Mouse (Mus musculus) embryonic fibroblast, embryonic 13.5 days (primary cell): ENCODE results near the gene Gm11639. TPM values are rescaled to one million over a fixed set of nuclear protein-coding genes. Genes with fewer than 3 reads are reported as not detected.

ENCODE experiments used
- H3K27ac ChIP-seq: 2 replicates; pipeline ENCODE4 v1.5.1; 2012; ENCODE audit warnings: low read length, control low read depth, inconsistent platforms; ENCODE audit not compliant: insufficient read depth
- H3K4me1 ChIP-seq: 2 replicates; pipeline ENCODE4 v1.6.1; 2011; ENCODE audit warnings: low read length; ENCODE audit not compliant: control insufficient read depth, insufficient read depth
- H3K4me3 ChIP-seq: 2 replicates; pipeline ENCODE4 v1.5.1; 2011; ENCODE audit warnings: mild to moderate bottlenecking, control low read depth, low read length; ENCODE audit not compliant: insufficient read depth
- CTCF ChIP-seq: IDR thresholded peaks from 2 replicates; pipeline ENCODE4 v1.5.1; 2011; ENCODE audit warnings: mild to moderate bottlenecking, control low read depth, low read length, moderate library complexity, borderline replicate concordance; ENCODE audit not compliant: insufficient read depth
- POLR2A ChIP-seq: IDR thresholded peaks from 2 replicates; pipeline ENCODE4 v1.6.1; 2011; ENCODE audit warnings: low read depth, mild to moderate bottlenecking, control low read depth, low read length, moderate library complexity
- polyA plus RNA-seq: library from polyadenylated mRNA; stranded (reverse); fragments of >200 nt; gene quantifications from 2 replicates; pipeline ENCODE4 v1.2.4, GENCODE M21; 2011; ENCODE audit warnings: low read depth; ENCODE audit not compliant: missing spikeins, insufficient read length

The Gm11639 gene
- polyA plus RNA-seq, 1 experiment, result 0.04 TPM

DNA sequence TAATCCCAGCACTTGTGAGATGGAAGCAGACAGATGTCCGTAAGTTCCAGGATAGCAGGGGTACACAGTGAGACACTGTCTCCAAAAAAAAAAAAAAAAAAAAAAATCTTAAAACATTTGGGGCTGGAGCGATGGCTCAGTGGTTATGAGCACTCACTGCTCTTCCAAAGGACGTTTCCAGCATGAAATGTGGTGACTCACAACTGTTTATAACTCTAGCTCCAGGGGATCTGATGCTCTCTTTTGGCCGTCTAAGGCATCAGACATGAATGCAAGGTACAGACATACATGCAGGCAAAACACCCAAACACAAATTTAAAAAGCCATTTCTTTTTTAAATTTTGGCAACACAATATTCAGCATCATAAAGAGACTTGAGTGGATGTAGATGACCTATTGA, 12.1 kb upstream of the Gm11639 start:
- TF ChIP-seq CTCF (no peak), POLR2A (no peak)
- peaks cover 2% of the 10 kb centered on the region; the same call in 1 of the 2 replicates for H3K4me1 ChIP-seq
- peak overlapping the region; percentile 77; the same call in 1 of the 2 replicates for H3K27ac ChIP-seq
- H3K4me3 ChIP-seq, result no peak overlapping the region

DNA sequence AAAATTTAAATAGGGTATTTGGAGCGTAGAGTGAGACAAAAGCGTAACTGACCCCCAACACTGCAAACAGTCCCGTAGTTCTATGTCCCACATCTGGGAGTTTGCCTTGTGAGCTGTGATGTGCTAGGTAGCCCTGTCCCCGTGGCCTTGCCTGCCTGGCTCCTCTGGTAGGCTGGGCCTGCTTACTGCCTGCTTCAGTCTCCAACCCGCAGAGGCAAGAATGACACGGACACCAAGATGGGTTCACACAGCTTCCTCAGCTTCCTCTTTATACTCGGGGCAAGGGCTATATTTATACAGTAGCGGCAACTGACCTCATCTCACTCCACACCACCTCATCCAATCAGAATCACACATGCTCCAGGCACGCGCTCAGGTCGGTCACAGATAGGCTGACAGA, 10.7 kb upstream of the Gm11639 start:
- no peak overlapping the region for H3K27ac ChIP-seq
- TF ChIP-seq POLR2A (no peak), CTCF (no peak)
- peaks cover 2% of the 10 kb centered on the region; the same call in 1 of the 2 replicates for H3K4me1 ChIP-seq
- H3K4me3 ChIP-seq, result no peak overlapping the region

DNA sequence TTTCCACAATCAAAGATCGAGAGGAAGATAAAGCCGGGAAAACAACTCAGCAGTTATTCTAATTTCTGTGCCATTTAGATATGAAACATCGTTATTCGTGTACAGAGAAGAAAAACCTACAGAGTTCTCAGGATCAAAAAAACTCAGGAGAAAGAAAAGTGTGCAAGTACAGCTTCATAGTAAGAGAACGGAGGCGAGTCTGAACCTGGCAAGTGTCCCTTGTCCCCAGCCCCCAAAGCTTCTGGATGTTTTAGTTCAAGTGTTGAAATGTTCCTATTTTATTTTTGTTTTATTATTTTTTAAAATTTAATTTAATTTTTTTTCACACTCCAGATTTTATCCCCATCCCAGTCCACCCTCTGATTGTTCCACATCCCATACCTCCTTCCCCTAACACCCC, 7.7 kb downstream of the Gm11639 start:
- H3K4me3 ChIP-seq, result no peak overlapping the region
- TF ChIP-seq CTCF, result no peak
- TF ChIP-seq POLR2A, result no peak
- no peak overlapping the region for H3K27ac ChIP-seq
- no peaks in the 10 kb centered on the region for H3K4me1 ChIP-seq

- TF ChIP-seq POLR2A, result no peak
- no peak for TF ChIP-seq CTCF
- Histone ChIP-seq H3K4me3 (no peak overlapping the region), H3K27ac (no peak overlapping the region), H3K4me1 (no peaks in the 10 kb centered on the region)
These were observed 18.6 kb downstream of the Gm11639 start for GRCm38 (mm10) chr11:104704097-104704496.

GRCm38 (mm10) chr11:104707084-104707483, 21.6 kb downstream of the Gm11639 start:
- TF ChIP-seq POLR2A (no peak), CTCF (no peak)
- Histone ChIP-seq H3K27ac (no peak overlapping the region), H3K4me1 (no peaks in the 10 kb centered on the region), H3K4me3 (no peak overlapping the region)

GRCm38 (mm10) chr11:104744995-104745568, 59.6 kb downstream of the Gm11639 start:
- no peak overlapping the region for H3K4me3 ChIP-seq
- no peak overlapping the region for H3K27ac ChIP-seq
- TF ChIP-seq POLR2A (no peak), CTCF (no peak)
- H3K4me1 ChIP-seq, result no peaks in the 10 kb centered on the region

GRCm38 (mm10) chr11:104765762-104766161, 80.3 kb downstream of the Gm11639 start:
- Histone ChIP-seq H3K4me3 (no peak overlapping the region), H3K4me1 (no peaks in the 10 kb centered on the region), H3K27ac (no peak overlapping the region)
- TF ChIP-seq POLR2A (no peak), CTCF (no peak)

DNA sequence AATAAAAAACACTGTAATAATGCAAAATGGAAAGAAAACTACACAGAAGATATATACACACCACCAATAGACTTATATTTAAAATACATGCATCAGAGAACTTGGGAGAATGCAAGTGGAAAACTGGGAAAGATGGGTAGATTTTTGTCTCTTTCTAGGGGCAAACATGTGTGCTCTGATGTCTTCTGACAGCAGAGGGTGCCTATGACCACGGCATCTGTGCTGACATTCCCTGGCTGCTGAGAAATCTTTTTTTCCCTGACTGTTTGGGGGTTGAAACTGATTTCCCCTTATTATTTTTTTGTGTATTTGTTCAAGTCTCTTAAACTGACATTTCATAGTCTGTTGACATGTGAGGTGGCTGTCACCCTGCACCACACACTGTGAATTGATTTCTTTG, 81.6 kb downstream of the Gm11639 start:
- no peak for TF ChIP-seq POLR2A
- TF ChIP-seq CTCF, result peak; percentile 19; the same call in 1 of the 2 replicates
- Histone ChIP-seq H3K4me3 (no peak overlapping the region), H3K27ac (no peak overlapping the region), H3K4me1 (no peaks in the 10 kb centered on the region)

DNA sequence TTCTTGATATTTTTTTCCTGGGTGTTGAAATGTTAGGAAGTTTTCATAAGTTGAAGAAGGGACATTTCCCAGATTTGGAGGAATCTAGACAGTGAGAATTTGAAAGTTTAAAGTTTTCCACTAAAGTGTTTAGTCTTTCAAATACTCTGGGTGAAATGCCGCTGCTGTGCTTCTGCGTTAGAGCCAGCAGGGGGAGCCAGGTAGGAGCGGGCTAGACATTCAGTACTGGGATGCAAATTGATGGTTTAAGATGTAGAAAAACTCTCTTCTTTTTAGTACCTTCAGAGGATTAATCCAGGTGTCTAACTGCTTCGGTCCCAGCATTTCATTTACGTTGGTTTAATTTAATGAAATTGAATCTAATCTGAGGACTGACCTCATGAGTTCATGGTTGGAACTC, 82.6 kb downstream of the Gm11639 start:
- peak; percentile 75 for TF ChIP-seq CTCF
- TF ChIP-seq POLR2A, result no peak
- H3K4me3 ChIP-seq, result no peak overlapping the region
- H3K27ac ChIP-seq, result no peak overlapping the region
- H3K4me1 ChIP-seq, result no peaks in the 10 kb centered on the region

DNA sequence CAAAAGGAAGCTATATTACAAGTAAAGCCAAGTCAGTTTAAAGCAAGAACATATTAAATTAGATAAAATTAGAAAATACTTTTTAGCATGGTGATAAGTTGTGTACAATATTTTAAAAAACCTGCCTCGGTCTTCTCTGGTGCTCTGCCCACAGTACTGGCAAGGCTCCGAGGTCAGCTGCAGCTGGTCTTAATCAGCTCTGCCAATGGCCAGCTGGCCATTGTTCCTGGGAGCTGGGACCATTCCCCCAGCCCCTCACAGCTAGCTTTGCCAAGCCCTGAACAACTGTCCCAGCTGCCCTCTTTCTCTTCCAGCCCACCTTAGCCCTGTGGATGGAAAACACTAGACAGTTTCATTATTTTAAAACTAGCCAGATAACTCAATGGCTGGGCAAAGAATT, 93.3 kb downstream of the Gm11639 start:
- H3K27ac ChIP-seq, result no peak overlapping the region
- TF ChIP-seq POLR2A, result no peak
- TF ChIP-seq CTCF, result no peak
- no peaks in the 10 kb centered on the region for H3K4me1 ChIP-seq
- no peak overlapping the region for H3K4me3 ChIP-seq
